Mouse (Mus musculus): ENCODE data around the gene Nrxn3.

The Nrxn3 gene

GRCm38 (mm10) chr12:90196161-90196560 lies 1473.5 kb downstream of the Nrxn3 start:
- no peak for DNase-seq

GRCm38 (mm10) chr12:90197994-90198393 lies 1475.3 kb downstream of the Nrxn3 start:
- no peak for DNase-seq

GRCm38 (mm10) chr12:90202501-90202900 lies 1479.8 kb downstream of the Nrxn3 start:
- no peak for DNase-seq

GRCm38 (mm10) chr12:90211410-90211809 lies 1488.7 kb downstream of the Nrxn3 start:
- no peak for DNase-seq

GRCm38 (mm10) chr12:90217060-90217459 lies 1494.4 kb downstream of the Nrxn3 start:
- DNase-seq: no peak

- DNase-seq: no peak
Observed at GRCm38 (mm10) chr12:90229062-90229461, 1506.4 kb downstream of the Nrxn3 start.

- DNase-seq: no peak
Observed at GRCm38 (mm10) chr12:90236093-90236492, 1513.4 kb downstream of the Nrxn3 start.

GRCm38 (mm10) chr12:90260301-90260700 lies 1537.6 kb downstream of the Nrxn3 start:
- no peak for DNase-seq

GRCm38 (mm10) chr12:90268111-90268510 lies 1545.4 kb downstream of the Nrxn3 start:
- DNase-seq: no peak

GRCm38 (mm10) chr12:90270763-90271379 lies 1548.2 kb downstream of the Nrxn3 start:
- no peak for DNase-seq

- no peak for DNase-seq
Observed at GRCm38 (mm10) chr12:90274621-90275236, 1552.1 kb downstream of the Nrxn3 start.

GRCm38 (mm10) chr12:90281236-90281635 lies 1558.6 kb downstream of the Nrxn3 start:
- DNase-seq: no peak

- DNase-seq: no peak
Observed at GRCm38 (mm10) chr12:90283022-90283421, 1560.3 kb downstream of the Nrxn3 start.

- no peak for DNase-seq
Observed at GRCm38 (mm10) chr12:90302671-90303070, 1580.0 kb downstream of the Nrxn3 start.

GRCm38 (mm10) chr12:90331806-90332205 lies 1609.1 kb downstream of the Nrxn3 start:
- DNase-seq: peak in 1 of 2 experiments; percentile 1

GRCm38 (mm10) chr12:90332459-90332858 lies 1609.8 kb downstream of the Nrxn3 start:
- DNase-seq: no peak

- no peak for DNase-seq
Observed at GRCm38 (mm10) chr12:90337496-90338228, 1615.0 kb downstream of the Nrxn3 start.

GRCm38 (mm10) chr12:90338229-90338557 lies 1615.5 kb downstream of the Nrxn3 start:
- DNase-seq: no peak
